Mouse (Mus musculus): Measurements from ENCODE around the gene Babam2.

GRCm38 (mm10) chr5:32068616-32069015 lies 371.1 kb downstream of the Babam2 start:
- TF ChIP-seq CTCF (IDR thresholded peaks at IDR 0.05; ENCODE audit: low read depth) = no peak
- no peak for TF ChIP-seq EP300 (IDR thresholded peaks at IDR 0.05; ENCODE audit: low read depth)
